Mouse (Mus musculus) cerebellum, adult 11-12 months (tissue): ENCODE data around the gene Arl6ip6.
A peak's percentile ranks its signal among the peaks of the same experiment; 100 is the strongest.

Experiments used
- DNase-seq: peaks from one replicate; pipeline ENCODE4 v3.0.0; 2022

Arl6ip6 gene

DNA sequence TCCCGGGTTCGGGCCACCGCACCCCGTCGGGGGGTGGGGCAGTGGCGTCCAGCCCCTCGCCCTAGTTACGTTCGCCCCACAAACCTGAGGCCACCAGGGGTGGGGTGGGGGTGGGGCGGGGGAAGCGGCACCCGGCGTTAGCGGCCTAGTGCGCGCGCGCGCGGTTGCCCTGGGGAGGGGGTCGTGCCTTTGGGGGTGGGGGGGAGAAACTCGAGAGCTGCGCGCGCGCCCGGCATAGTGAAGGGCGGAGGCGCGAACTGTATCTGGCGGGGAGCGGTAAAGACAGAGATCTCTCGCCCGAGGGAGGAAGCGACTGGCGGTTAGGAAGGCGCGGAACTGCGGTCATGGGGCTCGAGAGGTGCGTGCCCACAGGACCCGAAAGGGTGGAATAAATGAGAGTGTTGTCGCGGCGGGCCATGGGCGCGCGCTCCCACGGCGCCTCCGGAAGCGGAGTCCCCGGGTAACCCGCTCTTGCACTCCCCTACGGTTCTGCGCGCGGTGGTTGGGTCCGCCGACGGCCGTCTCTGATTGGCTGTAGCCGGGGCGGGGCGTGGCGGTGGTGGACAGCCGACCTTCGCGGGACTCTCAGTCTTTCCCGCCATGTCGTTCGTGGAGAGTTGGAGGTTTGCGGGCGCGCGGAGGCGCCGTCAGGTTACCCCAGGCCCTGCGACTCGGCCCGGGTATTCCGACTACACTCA is at the start of gene Arl6ip6:
Gene Arl6ip6, plus strand, starts transcription at position 204 of the 698 bp plus-strand sequence.
- DNase-seq = peak; percentile 96

DNA sequence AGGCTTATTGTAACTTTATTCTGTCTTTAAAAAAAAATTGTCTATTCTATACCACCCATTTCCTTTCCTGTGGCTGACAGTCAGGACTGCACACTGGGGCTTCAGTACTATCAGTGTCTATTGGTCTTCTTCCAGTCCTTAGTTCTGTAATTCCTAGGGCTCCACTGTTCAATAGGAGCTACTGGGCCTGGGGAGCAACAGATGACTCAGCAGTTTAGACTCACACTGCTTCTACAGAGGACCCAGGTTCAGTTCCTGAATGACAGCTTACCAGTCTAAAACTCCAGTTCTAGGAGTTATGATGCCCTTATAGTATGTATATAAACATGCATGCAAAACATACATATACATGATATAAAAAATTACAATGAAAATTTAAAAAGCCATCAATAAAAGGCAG is 44.7 kb upstream of the Arl6ip6 start:
- no peak for DNase-seq

DNA sequence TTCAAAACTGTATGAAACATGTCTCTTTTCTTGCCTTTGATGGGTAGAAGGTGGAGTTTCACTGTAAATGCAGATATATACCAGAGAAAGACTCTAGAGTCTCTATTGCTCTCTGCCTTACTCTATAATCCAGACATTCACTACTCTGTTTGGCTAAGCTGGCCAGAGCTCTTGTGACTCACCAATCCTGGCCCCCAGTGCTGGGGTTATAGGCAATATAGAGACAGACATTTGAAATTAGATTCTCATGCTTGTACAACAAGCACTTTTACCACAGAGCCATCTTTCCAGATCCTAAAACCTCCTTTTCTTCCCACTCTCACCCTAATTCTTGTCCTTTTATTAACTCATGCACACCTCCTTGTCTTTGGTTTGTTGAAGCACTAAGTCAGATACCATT is 17.6 kb upstream of the Arl6ip6 start:
- no peak for DNase-seq

DNA sequence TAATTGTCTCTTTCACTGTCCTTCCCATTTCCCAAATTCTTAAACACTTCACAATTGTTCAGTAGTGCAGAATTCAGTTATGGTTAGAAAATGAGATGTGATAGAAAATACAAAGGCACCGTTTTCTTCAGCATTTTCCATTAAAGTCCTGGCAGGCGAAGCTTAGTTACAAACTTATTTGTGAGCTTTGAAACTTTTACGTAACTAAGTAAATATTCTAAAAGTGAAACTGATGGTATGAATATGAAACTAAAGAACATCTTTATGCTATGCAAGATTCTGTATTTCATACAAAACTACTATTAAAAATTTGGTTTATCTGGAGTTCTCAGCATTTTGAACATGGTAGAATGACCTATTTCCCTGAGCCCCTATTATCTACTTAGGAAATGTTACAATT is 12.6 kb upstream of the Arl6ip6 start:
- DNase-seq = no peak

DNA sequence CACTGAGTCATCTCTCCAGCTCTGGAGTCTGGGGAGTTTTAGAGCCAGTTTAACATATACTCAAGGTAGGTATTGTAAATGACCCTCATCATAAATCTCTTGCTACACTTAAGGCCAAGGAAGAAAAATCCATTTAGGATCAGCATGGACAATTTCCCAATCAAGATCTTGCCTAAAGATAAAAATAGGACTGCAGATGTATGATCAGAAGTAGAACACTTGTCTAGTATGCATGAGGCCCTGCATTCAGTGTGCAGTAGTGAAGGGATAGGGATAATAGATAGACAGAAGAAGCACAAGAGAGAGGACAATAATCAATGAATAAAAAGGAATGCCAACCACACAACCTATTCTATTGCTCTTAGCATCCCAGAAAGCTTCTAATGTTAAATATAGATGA is 11.7 kb upstream of the Arl6ip6 start:
- no peak for DNase-seq

DNA sequence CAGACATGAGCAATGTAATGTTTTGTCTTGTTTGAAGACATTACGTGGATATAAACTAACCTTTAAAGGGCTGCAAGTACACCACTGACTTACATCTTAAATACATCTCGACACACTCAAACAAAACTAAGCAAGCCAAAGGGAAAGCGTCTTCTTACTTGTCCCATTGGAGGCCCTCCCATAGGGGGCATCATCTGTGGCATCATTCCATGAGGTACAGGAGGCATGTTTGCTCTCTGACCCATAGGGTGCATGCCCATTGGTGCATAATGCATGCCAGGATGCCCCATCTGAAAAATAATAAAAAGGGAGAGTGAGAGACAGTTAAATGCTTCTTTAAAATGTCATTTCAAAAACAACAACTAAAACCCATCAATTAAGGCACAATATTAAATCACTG is 1.7 kb upstream of the Arl6ip6 start:
- DNase-seq = peak; percentile 36

DNA sequence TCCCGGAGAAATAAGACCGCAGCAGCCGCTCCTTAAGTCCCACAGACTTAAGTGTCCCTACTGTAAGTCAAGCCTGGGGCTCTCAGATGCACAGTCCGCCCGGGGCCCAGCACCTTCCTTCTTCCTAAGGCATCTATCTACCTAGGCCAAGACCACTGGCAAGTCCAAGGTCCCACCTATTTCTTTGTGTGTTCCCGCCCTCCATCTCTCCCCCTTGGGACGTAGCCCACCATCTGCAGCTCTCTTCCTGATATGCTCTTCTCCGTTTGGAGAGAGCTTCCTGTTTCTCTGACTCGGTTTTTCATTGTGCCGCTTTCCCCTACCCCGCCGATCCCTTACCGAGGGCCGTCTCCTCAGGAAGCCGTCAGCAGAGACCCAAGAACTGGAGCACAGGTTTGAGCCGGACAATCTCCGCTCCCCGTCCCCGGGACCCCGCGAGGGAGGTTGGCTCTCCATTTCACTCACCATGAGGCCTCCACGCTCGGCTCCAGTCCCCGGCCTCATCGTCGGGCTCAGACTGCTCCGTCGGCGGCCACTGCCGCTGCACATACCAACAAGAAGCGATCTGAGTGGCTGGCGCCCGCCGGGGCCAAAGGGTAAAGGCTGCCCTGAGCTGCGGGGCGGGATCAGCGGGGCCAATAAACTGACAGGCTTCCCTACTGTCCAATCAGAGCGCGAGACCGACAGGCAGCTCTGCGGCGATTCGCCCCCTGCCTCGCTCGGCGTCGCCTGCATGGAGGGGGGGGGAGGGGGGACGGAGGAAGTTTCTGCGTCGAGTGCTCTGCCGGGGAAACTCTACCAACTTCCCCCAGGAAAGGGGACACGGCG is 628 bp upstream of the Arl6ip6 start, which contains the start of gene Prpf40a:
Gene Prpf40a, minus strand, starts transcription at position 601 of the 828 bp plus-strand sequence.
- peak; percentile 99 for DNase-seq

DNA sequence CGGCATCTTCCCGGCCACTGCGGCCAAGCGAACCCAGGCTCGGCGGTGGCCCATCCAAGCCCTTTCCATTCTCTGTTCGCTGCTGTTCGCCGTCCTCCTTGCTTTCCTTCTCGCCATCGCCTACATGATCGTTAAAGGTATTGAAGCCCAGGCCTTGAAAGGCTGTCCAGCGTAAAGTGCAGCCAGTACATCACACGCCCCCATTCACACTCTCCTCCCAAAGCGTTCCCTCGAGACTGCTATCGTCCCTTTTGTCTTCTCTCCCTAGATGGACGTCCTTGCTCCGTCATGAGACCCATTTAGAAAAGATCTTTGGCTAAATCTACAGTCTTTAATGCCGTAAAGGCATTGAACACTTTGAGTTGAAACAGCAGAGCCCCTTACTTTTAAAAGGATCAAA is 860 bp downstream of the Arl6ip6 start:
- DNase-seq = no peak

DNA sequence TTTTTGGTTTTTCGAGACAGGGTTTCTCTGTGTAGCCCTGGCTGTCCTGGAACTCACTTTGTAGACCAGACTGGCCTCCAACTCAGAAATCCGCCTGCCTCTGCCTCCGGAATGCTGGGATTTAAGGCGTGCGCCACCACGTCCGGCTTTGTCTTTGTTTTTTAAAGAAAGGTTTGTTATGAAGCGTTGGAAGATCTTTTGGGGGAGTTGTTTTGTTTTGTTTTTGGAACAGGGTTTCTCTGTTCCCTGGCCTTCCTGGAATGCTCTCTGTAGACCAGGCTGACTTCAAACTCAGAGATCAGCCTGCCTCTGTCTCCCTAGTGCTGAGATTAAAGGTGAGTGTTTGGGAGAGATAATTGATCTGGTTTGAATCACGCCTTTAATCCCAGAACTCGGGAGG is 4.9 kb downstream of the Arl6ip6 start:
- no peak for DNase-seq

DNA sequence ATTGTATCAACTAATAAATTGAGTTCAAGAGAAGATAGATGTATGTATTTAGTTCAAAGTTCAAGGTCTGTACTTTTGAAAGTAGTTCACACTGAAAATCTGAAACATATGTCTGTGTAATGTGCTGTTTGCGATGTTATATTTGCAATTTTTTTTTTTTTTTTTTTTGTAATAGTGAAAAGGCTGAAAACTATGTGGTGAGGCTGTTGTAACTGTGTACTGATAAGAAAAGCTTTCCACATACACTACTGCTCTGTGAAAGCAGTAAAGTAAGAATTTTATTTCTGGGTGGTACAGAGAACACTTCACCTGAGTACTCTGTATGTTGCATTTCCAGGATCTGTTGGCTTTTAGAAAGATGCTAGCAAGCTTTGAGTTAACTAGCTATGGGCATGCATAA is 7.7 kb downstream of the Arl6ip6 start:
- no peak for DNase-seq

DNA sequence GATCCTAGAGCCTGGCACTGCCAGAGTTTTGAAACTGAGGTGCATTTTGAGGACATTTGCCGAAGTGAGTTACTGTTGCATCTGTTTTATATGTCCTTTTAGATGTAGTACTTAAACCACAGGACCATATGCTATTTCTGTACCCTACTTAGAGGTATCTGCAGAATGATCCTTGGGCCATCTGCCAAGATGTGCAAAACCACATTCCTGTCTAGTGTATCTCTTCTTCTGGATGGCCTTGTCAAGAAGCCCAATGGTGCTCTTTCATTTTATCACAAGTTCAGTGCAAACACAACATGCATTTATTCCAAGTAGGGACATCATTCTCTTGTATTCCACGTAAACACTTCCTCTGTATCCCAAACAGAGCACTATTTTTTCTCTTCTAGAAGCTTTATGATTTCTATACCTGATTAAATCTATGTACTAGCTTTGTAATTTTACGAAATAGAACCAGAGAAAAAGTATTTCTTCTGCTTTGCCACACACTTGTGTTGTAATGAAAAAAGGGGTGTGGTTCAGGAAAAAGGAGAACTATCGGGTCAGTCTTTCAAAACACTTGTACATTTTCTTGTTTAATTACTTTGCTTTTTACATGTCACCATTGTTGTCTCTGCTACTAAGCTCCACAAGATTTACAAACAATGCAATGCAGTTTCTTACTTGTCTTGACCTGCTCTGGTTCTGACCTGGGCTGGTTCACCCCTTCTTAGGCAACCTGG is 8.8 kb downstream of the Arl6ip6 start:
- no peak for DNase-seq

DNA sequence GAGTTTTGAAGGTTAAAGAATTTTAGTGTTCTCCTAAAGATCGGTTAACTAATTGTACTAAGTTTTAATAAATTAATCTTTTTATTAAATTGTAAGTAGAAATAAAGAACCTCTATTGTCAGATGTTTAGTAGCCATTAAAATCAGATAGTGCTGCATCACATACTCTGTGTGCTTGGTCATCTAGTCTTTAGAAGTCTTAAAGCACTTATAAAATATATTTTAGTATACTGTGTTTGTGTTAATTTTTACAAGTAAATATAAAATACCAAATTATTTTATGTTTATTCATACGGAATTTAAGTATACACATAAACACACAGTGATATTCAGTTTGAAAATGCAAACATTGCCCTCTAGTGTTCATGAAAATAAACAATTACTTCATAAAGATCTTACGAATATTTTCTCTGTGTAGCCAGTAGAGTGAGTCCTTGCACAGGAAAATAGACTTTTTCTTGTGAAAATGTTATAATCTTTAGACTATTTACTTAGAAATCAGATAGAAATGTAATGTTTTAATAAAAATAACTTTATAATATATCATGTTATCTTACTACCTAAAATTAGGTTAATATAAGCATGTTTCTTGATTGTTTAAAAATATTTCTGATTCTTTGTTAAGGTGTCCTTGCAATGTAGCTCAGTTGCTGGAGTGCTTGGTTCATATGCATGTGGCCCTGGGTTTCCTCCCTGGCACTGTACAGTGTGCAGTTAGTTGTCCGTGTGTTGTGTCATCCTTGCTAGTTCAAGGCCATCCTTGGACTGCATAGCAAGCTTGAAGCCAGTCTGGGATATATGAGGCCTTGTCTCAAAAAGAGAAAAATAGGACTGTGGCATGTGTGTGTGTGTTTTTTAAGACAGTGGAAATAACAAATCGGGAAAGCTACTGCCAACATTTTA is 13.1 kb downstream of the Arl6ip6 start:
- no peak for DNase-seq

DNA sequence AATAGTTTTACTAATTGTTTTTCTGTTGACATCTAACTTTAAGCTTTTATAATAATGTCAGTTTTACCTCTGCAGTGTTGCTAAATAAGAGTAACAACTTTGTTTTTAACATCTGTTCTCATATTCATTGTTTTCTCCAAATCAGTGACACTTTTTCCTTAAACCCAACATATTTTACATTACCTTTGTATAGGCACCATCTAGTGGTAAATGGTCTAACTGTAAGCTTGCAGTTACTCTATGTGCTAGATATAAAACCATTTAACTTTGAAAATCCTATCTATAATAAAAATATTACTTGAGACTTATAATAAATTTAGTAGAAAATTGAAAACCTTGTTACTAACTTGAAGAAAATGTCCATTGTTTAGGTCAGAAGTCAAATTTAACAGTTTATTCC is 15.2 kb downstream of the Arl6ip6 start:
- no peak for DNase-seq

DNA sequence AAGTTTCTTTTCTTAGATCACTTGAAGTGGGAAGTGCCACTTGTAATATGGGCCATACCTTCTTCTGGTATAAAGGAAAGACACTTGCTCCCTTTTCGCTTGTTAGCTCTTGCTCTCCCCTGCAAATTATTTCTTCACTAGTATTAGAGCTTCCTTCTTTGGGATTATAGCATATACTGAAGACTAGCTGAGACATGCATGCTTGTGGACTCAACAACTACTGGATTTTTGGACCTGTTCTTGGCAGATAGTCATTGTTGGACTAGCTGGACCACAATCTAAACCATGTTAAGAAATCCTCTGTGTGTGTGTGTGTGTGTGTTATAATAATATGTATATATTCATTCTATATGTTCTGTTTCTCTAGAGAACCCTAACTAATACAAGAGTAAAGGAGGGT is 22.0 kb downstream of the Arl6ip6 start:
- DNase-seq = no peak

DNA sequence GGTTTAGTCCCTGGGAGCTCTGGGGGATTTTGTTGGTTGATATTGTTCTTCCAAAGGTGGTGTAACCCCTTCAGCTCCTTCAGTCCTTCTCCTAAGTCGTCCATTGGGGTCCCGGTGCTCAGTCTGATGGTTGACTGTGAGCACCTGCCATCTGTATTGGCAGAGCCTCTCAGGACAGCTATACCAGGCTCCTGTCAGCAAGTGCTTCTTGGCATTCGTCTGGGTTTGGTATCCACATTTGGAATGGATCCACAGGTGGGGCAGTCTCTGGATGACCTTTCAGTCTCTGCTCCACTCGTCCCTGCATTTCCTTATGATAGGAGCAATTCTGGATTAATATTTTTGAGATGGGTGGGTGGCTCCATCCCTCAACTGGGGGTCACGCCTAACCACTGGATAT is 30.7 kb downstream of the Arl6ip6 start:
- no peak for DNase-seq

DNA sequence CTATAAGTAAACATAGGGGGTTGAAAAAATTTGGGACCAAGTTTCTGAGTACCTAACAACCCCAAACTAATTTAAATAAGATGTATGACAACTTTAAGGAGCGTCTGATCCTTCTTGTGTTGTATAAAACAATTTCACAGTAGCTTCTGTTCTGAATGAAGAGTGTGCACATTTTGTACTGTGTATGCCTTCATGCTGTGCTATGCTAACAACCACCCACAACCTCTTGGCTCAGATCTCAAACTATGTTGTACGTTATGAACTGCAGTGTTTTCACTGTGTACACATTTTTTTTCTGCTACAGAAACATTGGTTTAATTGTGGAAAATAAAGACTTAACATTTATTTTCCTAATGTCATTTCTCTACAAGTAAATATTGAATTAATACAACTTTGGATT is 65.5 kb downstream of the Arl6ip6 start:
- no peak for DNase-seq
